Mouse (Mus musculus) kidney, adult 9 months (tissue): ENCODE data around the gene Ext2.
A peak's percentile ranks its signal among the peaks of the same experiment; 100 is the strongest.

Source experiments
- DNase-seq: peaks from one replicate; pipeline ENCODE4 v3.0.0; 2022

The Ext2 gene

GRCm38 (mm10) chr2:93723138-93723744 lies 99.1 kb downstream of the Ext2 start:
- DNase-seq: no peak

- DNase-seq: peak; percentile 31
These were observed 101.4 kb downstream of the Ext2 start for GRCm38 (mm10) chr2:93720956-93721355.

GRCm38 (mm10) chr2:93719792-93720675 lies 102.3 kb downstream of the Ext2 start:
- DNase-seq: peak; percentile 8

- no peak for DNase-seq
These were observed 109.1 kb downstream of the Ext2 start for GRCm38 (mm10) chr2:93713267-93713666.

- DNase-seq: no peak
These were observed 110.9 kb downstream of the Ext2 start for GRCm38 (mm10) chr2:93711460-93711859.

- no peak for DNase-seq
These were observed 112.7 kb downstream of the Ext2 start for GRCm38 (mm10) chr2:93709696-93710095.

GRCm38 (mm10) chr2:93709241-93709640 lies 113.1 kb downstream of the Ext2 start:
- peak; percentile 11 for DNase-seq

- DNase-seq: no peak
These were observed 115.5 kb downstream of the Ext2 start for GRCm38 (mm10) chr2:93706825-93707224.

GRCm38 (mm10) chr2:93706407-93706806 lies 116.0 kb downstream of the Ext2 start:
- DNase-seq: no peak

- DNase-seq: no peak
These were observed 118.2 kb downstream of the Ext2 start for GRCm38 (mm10) chr2:93704195-93704594.

GRCm38 (mm10) chr2:93702936-93703926 lies 119.1 kb downstream of the Ext2 start:
- peak; percentile 16 for DNase-seq

GRCm38 (mm10) chr2:93699346-93699745 lies 123.0 kb downstream of the Ext2 start:
- no peak for DNase-seq

- DNase-seq: no peak
These were observed 126.2 kb downstream of the Ext2 start for GRCm38 (mm10) chr2:93696181-93696641.

- DNase-seq: no peak
These were observed 129.3 kb downstream of the Ext2 start for GRCm38 (mm10) chr2:93693101-93693500.

GRCm38 (mm10) chr2:93690064-93690930 lies 132.1 kb downstream of the Ext2 start:
- no peak for DNase-seq

GRCm38 (mm10) chr2:93683674-93684073 lies 138.7 kb downstream of the Ext2 start:
- no peak for DNase-seq

- no peak for DNase-seq
These were observed 139.7 kb downstream of the Ext2 start for GRCm38 (mm10) chr2:93682601-93683202.

- DNase-seq: no peak
These were observed 141.0 kb downstream of the Ext2 start for GRCm38 (mm10) chr2:93681321-93681720.

- no peak for DNase-seq
These were observed 145.1 kb downstream of the Ext2 start for GRCm38 (mm10) chr2:93677231-93677630.

GRCm38 (mm10) chr2:93671573-93672184 lies 150.7 kb downstream of the Ext2 start:
- no peak for DNase-seq
